Mouse (Mus musculus): ENCODE measurements around the gene Tnk1. TPM values are rescaled to one million over a fixed set of nuclear protein-coding genes. Genes with fewer than 3 reads are reported as not detected.

Gene Tnk1
- 15.2 and 15.4 TPM in 2 replicates for polyA plus RNA-seq (2012; rRNA removed)

- no peak for DNase-seq (ENCODE audit: low spot score)
Observed at GRCm38 (mm10) chr11:69858113-69858998, at the start of gene Tnk1. TSS of gene Tnk1 (minus strand) at chr11:69858730.

DNA sequence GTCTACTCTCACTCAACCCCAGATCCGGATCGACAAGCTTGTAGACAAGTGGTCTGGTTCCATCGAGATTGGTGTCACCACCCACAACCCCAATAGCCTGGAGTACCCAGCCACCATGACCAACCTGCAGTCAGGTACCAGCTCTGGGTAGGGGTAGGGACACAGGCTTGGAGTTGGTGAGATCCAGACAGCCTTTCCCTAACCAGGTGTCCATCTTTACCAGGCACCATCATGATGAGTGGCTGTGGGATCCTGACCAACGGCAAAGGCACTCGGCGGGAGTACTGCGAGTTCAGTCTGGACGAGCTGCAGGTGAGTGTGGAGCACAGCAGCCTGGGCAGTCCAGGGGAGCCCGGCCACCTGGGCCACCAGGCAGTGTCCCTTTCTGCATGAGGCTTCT is 45.8 kb upstream of the Tnk1 start:
- no peak for DNase-seq (ENCODE audit: low spot score)

DNA sequence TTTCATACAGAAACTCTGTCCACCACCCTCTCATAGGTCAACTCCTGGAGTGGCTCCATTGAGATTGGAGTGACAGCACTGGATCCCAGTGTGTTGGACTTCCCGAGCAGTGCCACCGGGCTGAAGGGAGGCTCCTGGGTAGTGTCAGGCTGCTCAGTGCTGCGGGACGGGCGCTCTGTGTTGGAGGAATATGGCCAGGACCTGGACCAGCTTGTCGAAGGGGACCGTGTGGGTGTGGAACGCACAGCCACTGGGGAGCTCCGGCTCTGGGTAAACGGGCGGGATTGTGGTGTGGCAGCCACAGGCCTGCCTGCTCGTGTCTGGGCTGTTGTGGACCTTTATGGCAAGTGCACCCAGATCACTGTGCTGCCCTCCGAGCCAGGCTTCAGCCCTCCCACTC is 44.4 kb upstream of the Tnk1 start:
- no peak for DNase-seq (ENCODE audit: low spot score)

DNA sequence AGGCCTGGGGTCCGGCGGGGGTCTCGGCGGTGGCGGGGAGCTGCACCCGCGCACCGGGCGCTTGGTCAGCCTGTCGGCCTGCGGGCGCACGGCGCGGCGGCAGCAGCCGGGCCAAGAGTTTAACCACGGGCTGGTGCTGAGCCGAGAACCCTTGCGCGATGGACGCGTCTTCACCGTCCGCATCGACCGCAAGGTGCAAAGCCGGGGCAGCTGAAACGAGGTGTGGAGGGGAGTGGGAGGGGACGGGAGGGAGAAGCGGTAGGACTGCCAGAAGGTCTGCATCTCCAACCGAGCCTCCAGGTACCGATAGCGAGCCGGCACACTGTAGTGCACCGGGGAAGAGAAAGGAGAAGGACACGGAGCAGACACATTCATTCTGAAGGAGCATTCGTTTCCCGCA is 43.5 kb upstream of the Tnk1 start:
- no peak for DNase-seq (ENCODE audit: low spot score)

DNA sequence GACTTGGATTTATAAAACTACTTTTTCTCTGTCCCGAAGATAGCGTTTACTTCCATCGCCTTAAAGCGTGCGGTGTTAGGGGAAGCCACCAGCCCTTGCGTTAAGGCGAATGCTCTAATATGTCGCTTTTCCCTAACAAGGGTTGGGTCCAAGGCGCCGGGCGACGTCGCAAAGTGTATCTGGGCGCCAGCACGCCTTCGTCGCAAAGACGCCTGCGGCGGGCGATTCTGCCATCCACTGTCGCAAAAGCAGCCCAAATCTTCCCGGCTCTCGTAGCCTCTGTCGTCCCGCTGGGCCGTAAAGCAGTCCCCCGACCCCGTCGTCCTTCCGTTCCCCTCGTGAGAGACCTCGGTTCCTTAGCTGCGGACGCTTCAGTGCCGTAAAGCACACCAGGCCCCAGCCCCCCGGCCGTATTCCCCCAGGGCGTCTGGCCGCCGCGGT is 42.9 kb upstream of the Tnk1 start:
- peak; percentile 85 for DNase-seq (ENCODE audit: low spot score)

DNA sequence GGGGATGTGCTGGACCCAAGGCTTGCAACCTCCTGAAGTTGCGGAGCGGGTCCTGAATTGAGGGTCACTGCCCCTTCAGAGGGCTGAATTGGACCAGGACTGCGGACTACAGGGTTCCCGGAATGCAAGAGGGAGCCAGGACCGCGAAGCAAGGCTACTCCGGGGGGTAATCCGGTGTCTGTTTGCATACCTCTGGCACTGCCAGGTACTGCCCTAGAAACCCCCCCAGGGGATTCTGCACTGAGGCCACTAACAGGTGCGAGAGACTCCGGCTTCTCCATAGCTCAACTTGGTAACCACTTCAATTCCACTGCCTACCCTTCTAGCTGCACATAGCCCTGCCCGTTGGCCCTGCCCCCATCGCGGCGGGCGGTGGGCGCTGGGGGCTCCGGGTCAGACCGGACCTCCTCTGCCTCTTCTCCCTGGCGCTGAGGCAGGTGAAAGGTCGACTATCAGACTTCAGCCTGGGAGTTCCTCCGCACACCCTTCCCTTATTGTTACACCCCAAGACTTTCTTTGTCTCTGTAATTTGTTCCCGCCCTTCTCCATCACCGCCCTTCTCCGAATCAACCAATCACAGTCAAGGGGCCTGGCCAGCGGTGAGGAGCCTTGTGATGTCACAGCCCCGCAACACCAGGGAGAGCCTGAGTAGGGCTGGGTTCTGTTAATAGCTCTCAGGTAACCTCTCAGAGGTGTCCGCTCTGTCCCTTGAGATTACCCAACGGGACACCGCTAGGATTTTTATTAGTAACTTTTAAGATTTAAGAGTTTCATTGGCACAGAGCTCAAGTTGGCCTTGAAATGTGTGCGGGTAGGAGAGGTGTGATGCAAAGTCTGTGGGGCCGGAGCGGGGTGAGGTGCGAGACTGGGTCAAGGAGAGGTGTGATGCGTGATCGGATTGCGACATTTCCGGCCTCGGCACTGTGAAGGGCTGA is 42.2 kb upstream of the Tnk1 start, which contains the start of the genes 2810408A11Rik and Neurl4:
2810408A11Rik (minus strand) TSS at position 517 of the 935 bp plus-strand sequence.
Neurl4 (plus strand) TSS at position 602 of the 935 bp plus-strand sequence.
- DNase-seq (ENCODE audit: low spot score): peak; percentile 71

GRCm38 (mm10) chr11:69899870-69900269 is 41.3 kb upstream of the Tnk1 start:
- DNase-seq (ENCODE audit: low spot score): no peak

GRCm38 (mm10) chr11:69895291-69895690 is 36.8 kb upstream of the Tnk1 start, which contains the start of gene Acap1:
TSS of gene Acap1 (minus strand) at chr11:69895539.
- no peak for DNase-seq (ENCODE audit: low spot score)

GRCm38 (mm10) chr11:69894671-69895070 is 36.1 kb upstream of the Tnk1 start:
- no peak for DNase-seq (ENCODE audit: low spot score)

GRCm38 (mm10) chr11:69891482-69891881 is 33.0 kb upstream of the Tnk1 start:
- no peak for DNase-seq (ENCODE audit: low spot score)

GRCm38 (mm10) chr11:69886907-69887635 is 28.5 kb upstream of the Tnk1 start:
- no peak for DNase-seq (ENCODE audit: low spot score)

DNA sequence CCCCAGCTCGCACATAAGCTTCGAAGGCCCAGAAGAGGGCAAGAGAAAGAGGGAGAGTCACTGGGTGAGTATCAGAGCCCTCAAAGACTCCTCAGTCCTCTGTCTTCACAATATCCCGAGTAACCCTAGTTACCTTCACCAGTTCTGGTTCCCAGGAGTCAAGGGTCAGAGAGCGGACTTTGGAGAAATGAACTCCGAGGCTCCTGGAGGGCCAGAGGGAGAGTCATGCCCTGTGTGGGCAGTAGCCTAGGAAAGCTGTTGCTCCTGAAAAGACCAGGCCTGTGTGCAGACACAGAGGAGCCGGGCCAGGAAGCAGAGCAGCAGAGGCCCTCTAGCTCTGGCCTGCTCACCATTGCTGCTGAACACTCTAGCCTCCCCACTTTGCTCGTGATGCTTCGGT is 26.1 kb upstream of the Tnk1 start:
- no peak for DNase-seq (ENCODE audit: low spot score)

DNA sequence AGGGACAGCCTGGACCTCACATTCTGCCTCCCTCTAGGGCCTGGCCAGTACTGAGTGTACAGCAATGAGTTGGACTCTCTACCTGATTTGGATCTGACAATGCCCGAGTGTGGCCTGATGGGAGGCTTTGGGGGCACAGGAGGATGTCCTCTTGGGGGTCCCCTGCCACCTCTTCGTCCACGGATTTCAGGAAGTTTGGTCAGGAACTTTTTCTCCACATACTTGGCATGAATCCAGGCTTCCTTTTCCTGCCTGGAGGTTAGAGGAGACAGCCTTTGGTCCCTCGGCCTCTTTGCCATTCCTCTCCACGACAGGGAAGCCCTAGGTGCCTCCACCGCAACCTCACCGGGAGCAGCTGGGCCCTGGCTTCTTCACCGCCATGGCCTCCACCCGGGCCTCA is 25.7 kb upstream of the Tnk1 start:
- no peak for DNase-seq (ENCODE audit: low spot score)

DNA sequence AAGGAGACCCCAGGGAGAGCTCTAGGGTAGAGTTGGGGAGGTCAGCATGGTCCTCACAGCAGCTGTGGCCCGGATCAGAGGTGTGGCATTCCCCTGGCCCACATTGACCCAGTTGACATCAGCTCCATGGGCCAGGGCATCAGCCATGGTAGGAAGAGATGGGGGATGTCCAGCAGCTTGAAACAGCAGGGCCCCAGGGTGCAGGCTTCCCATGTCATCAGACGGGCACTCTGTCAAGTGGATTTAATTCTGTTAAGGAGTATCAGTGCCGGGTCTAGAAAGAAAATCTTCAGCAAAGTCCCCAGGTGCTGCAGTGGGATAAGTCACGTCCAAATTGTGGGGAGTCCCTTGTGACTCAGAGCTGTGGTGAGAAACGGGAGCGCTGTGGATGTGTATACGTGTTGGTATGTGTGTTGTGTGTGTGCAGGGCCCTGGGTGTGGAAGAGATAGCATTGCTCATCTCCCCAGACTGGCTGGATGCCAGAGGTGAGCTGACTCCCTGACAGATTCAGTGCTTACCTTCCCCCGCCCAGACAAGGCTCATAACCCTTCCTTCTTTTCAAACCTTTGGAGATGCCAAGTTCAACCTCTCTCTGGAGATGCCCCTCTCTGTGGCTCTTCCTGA is 25.1 kb upstream of the Tnk1 start:
- no peak for DNase-seq (ENCODE audit: low spot score)

DNA sequence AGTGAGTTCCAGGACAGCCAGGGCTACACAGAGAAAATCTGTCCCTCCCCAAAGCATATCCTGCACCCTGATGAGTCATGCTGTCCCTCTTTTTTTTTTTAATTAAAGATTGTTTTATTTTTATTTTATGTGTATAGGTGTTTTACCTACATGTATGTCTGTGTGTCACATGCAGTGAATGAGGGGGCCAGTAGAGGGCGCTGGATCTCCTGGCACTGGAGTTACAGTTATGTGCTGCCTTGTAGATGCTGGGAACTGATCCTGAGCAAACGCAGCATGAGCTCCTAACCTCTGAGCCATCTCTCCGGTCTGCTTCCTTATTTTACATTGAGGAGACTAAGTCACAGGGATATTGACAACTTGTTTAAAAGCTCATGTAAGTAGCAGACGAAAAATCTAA is 24.5 kb upstream of the Tnk1 start:
- no peak for DNase-seq (ENCODE audit: low spot score)

DNA sequence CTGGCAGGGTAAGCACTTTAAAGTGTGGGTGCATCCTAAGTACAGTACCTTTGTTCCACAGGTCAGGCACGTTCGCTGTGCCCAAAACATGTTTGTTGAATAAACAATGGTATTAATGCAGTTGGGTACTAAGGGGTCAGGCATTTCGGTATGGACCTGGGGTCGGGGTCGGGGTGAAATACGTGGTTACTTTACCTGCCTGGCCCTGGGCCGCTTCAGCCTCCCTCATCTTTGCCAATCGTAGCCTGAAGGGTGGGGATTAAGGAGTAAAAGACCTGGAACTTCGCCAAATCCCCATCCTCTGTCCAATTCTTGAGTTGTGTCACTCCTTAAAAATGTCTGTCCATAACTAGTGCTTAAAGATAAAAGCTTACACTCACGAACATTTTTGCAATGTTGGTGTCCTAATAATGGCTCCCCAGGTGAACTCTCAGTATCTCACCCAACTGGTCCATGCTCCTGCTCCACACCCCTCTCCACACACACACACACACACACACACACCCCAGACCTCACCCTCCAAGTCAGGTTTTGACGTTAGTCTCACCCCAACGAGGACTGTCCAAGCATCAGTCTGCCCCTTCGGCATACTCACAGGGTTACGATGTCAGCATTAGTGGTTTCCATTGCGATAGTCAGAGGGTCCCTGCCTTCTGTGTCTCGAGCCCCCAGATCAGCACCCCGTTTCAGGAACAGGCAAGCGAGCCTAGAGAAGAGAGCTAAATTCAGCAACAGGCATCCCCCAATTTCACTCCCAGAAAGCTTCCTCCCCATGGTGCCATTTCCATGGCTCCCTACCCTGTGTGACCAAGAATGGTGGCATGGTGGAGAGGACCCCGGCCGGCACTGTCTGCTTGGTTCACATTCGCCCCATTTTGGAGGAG is 23.5 kb upstream of the Tnk1 start:
- no peak for DNase-seq (ENCODE audit: low spot score)

- peak; percentile 92 for DNase-seq (ENCODE audit: low spot score)
Observed at GRCm38 (mm10) chr11:69880853-69881603, 22.5 kb upstream of the Tnk1 start, which contains the start of gene Kctd11. TSS of gene Kctd11 (minus strand) at chr11:69881406.

DNA sequence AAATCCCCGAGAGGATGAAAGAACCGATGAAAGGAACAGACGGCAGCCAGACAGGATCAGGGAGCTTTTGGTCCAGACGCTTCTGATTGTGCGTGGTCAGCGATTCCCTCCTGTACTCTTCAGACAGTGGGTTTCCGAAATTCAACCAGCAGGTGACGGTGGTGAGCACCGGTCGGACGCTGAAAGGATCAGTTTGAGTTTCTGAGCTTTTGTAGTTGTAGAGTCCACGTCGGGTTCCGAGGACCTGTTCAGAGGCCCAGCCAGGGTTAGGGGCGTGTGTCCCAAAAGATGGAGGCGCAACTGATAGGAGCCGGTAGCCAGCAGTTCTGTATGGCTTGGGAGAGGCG is 21.9 kb upstream of the Tnk1 start:
- DNase-seq (ENCODE audit: low spot score): no peak

- DNase-seq (ENCODE audit: low spot score): no peak
Observed at GRCm38 (mm10) chr11:69879711-69880110, 21.2 kb upstream of the Tnk1 start.
